Mouse (Mus musculus): ENCODE results near the gene Rhou. TPM values are rescaled to one million over a fixed set of nuclear protein-coding genes. Genes with fewer than 3 reads are reported as not detected.

Rhou gene
- polyA plus RNA-seq (2012; rRNA removed) = 12.6 and 14.0 TPM in 2 replicates

DNA sequence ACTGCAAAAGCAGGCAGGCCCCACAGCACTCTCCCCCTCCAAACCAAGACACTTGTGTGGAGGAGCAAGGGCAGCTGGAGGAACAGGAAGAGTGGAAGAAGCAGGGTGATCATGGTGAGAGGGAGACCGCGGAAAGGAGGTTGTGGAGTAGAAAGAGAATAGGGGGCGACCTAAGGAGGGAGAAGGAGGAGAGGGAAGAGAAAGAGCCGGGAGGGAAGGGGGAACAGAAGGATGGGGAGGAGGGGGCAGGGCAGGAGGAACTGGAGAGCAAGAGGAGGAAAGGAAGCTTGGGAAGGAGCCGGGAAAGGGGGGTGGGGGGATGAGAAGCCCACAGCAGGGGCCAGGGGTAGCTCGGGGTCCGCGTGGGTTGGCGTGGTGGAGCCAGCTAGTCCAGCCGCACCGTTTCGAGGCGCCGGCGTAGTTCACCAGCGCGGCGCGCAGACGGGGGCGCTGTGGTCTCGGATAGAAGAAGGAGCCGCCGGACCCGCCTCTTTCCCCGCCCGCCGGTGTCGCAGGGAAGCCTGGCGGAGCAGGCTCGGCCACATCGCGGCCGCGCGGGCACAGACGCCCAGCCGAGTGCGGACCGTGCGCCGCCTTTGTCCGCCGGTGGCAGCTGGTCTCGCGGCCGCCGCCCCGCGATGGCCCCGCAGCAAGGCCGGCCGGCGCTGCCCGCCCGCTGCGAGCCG, at the start of gene Rhou:
Gene Rhou, plus strand, starts transcription at position 622 of the 686 bp plus-strand sequence.

Other genes with a start within 250 kb of the Rhou start
- not detected in 2 replicates for gene Mc1r, start 246.8 kb upstream of the Rhou start, polyA plus RNA-seq (2012; rRNA removed)
- 7.0 and 9.8 TPM in 2 replicates for gene Tubb3, start 242.5 kb upstream of the Rhou start, polyA plus RNA-seq (2012; rRNA removed)
- gene Def8, start 230.4 kb upstream of the Rhou start, polyA plus RNA-seq (2012; rRNA removed) = 10.6 and 17.1 TPM in 2 replicates
- gene Afg3l1, start 176.0 kb upstream of the Rhou start, polyA plus RNA-seq (2012; rRNA removed) = 10.1 and 12.7 TPM in 2 replicates
- gene Dbndd1, start 138.5 kb upstream of the Rhou start, polyA plus RNA-seq (2012; rRNA removed) = 0.52 and 0.58 TPM in 2 replicates
- 3.0 and 3.3 TPM in 2 replicates for gene Gas8, start 135.1 kb upstream of the Rhou start, polyA plus RNA-seq (2012; rRNA removed)
- gene Rab4a, start 152.1 kb downstream of the Rhou start, polyA plus RNA-seq (2012; rRNA removed) = 7.9 and 8.6 TPM in 2 replicates
- 0.24 and 0.38 TPM in 2 replicates for gene Ccsap, start 206.3 kb downstream of the Rhou start, polyA plus RNA-seq (2012; rRNA removed)
- 611 and 655 TPM in 2 replicates for gene Acta1, start 240.8 kb downstream of the Rhou start, polyA plus RNA-seq (2012; rRNA removed)